Mouse (Mus musculus) bone marrow, adult 2 months (tissue): Measurements from ENCODE around the gene Mpped2.

Experiments
- CTCF ChIP-seq: fragments of 200-500 bp; IDR thresholded peaks from 2 replicates; pipeline ENCODE4 v1.5.1; 2011; ENCODE audit warnings: low read length, control low read depth; ENCODE audit not compliant: control insufficient read depth, insufficient read depth
- POLR2A ChIP-seq: fragments of 200-500 bp; IDR thresholded peaks from 2 replicates; pipeline ENCODE4 v1.6.1; 2011; ENCODE audit warnings: low read depth, mild to moderate bottlenecking, control low read depth, low read length, borderline replicate concordance; ENCODE audit not compliant: control insufficient read depth

DNA sequence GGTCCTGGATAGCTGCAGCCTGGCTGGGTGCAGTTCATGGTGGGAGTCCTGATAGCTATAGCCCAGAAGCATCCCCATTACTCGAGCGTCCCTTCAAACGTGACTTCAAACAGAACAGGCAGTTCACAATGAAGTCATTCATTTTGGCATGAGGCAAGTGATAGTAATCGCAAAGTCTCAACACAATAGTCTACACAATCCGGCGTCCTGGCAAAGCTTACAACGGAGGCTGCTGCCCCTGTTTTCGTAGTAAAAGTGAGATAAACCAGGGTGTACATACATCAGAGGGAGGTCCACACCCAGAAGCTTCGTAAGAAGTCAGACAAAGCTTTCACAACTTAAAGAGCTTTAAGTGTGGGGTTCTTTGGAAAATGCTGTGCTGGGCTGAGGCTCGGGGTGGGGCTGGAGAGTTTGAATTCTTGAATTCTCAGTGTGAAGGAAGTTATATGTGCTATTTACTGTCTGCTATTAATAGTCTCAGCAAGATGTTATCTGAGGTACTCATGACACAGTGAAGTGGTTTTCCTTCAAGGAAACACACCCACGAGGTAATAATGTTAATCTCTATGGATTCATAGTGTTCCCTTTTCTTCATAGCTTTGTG is 170.1 kb downstream of the Mpped2 start:
- TF ChIP-seq POLR2A, result no peak
- TF ChIP-seq CTCF, result no peak
